Mouse (Mus musculus) bone marrow macrophage, adult 2 months (primary cell): Measurements from ENCODE around the gene Pigt.

Experiments
- CTCF ChIP-seq: IDR thresholded peaks from 2 replicates; pipeline ENCODE4 v1.5.1; 2012; ENCODE audit warnings: low read depth, mild to moderate bottlenecking, low read length, moderate library complexity
- POLR2A ChIP-seq: IDR thresholded peaks from 2 replicates; pipeline ENCODE4 v1.6.1; 2012; ENCODE audit warnings: mild to moderate bottlenecking, low read depth, low read length, borderline replicate concordance

DNA sequence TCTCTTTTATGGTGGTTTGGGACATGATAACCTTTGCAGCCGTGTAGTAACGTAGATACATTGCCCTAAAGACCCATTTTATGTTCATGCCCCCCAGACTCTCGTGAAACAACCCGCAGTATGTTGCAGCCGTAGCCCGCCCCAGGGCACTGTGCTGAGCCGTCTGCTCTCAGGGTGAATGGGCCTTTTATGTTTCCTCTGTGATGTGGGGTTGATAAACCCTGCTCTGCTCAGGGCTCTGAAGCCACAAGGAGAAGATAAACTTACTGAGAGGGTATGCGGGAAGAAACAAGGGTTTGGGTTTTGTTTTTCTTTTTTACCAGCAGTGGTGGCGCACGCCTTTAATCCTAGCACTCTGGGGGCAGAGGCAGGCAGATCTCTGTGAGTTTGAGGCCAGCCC lies 37.0 kb downstream of the Pigt start:
- TF ChIP-seq CTCF (no peak), POLR2A (no peak)
